Mouse (Mus musculus): Measurements from ENCODE around the gene Ghrhr.

Gene Ghrhr

GRCm38 (mm10) chr6:55376076-55376475 is at the start of gene Ghrhr:
Gene Ghrhr, plus strand, starts transcription at chr6:55376295.
- no peak for DNase-seq (ENCODE audit: low spot score)

DNA sequence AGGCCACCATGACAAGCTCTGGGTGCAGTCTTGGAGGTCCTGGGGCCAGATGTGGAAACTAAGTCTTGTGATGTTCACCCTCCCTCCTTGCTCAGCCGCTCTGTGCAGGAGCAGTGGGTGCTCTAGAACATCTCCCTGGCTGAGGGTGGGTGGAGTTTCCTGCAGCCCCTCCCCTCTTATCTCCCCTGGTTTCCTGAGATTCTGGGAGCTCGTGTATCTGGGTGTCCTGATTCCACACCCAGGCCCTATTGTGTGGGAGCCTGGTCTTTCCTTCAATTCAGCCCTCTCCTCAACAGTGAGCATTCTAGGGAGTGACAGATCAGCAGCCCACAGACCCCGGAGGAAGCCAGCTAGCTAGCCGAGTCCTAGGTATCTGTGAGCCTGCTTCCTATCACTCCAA is 49.8 kb upstream of the Ghrhr start:
- DNase-seq (ENCODE audit: low spot score): no peak

DNA sequence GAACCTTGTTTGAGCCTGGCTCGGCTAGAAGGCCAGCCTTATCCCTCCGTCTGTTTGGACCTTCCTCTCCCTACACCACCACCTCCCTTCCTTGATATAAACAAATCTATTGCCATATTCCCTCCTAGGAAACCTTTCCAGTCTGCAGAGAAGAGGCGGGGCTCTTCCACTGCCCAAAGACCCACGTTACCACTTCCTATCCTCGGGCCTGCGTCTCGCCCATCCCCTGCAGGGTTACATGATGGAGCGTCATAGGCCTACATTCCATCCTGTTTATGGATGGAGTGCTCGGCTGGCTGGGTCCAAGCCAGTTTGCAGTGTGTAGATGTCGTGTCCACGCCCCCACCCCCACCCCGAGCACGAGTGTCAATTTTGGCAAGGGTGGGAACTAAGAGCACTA is 48.8 kb upstream of the Ghrhr start:
- no peak for DNase-seq (ENCODE audit: low spot score)

DNA sequence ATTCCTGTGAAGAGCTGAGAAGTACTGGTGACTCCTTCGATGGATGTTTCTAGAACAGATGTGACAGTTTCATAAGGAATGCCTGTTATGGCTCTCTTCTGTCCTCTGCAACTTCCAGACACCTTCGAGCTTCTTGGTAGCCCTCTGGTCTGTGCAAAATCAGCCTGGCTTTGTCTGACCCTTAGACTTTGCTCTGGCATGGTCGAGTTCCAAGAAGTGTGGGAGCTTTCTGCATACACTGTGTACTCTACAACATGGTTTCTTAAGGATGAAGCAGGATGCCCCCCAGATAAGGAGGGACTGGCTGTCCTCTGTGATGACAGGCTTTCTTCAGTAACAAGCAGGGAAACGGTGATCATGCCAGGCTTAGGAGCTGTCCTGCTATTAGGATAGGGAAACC is 47.9 kb upstream of the Ghrhr start:
- DNase-seq (ENCODE audit: low spot score): no peak

- DNase-seq (ENCODE audit: low spot score): no peak
Observed at GRCm38 (mm10) chr6:55331315-55331714, 44.8 kb upstream of the Ghrhr start.

GRCm38 (mm10) chr6:55332100-55332772 is 43.9 kb upstream of the Ghrhr start:
- no peak for DNase-seq (ENCODE audit: low spot score)

DNA sequence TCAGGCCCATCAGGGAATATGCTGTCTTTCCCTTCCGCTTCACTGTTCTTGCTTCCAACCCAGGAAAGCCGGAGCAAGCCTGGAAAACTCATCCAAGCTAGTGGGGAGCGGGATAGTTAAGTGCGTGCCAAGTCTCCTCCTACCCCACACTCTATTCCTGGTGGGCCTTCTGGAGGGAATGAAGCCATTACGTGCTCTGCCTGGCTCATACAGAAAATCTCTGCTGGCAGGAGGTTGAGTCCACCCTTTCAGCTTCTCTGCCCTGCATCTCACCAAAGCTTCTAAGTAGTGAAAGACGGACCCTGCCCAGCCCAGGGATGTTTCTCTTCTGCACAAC is 43.4 kb upstream of the Ghrhr start:
- no peak for DNase-seq (ENCODE audit: low spot score)

- DNase-seq (ENCODE audit: low spot score): peak; percentile 23
Observed at GRCm38 (mm10) chr6:55335989-55336514, 40.0 kb upstream of the Ghrhr start, which contains the start of gene Aqp1. Gene Aqp1, plus strand, starts transcription at chr6:55336432.

- DNase-seq (ENCODE audit: low spot score): no peak
Observed at GRCm38 (mm10) chr6:55337242-55337641, 38.9 kb upstream of the Ghrhr start.

DNA sequence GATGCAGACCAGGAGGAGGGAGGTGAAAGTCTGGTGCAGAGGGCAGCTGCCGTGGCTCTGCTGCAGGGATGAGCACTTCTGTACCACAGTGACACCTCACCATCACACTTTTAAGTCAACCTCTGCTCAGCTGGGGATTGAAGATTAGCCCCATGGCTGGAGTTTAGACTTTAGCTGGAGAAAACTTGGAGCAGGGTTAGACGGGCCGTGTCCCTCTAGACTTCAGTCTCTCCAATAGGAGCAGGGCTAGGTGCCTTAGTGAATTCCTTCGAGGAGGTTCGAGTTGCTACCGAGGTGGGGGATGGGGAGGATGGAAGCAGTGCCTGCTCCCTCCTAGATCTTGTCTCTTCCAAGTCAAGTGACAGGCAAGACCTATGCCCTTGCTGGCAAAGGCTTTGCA is 38.0 kb upstream of the Ghrhr start:
- no peak for DNase-seq (ENCODE audit: low spot score)

- no peak for DNase-seq (ENCODE audit: low spot score)
Observed at GRCm38 (mm10) chr6:55338934-55339825, 36.9 kb upstream of the Ghrhr start.

- no peak for DNase-seq (ENCODE audit: low spot score)
Observed at GRCm38 (mm10) chr6:55341688-55342087, 34.4 kb upstream of the Ghrhr start.

DNA sequence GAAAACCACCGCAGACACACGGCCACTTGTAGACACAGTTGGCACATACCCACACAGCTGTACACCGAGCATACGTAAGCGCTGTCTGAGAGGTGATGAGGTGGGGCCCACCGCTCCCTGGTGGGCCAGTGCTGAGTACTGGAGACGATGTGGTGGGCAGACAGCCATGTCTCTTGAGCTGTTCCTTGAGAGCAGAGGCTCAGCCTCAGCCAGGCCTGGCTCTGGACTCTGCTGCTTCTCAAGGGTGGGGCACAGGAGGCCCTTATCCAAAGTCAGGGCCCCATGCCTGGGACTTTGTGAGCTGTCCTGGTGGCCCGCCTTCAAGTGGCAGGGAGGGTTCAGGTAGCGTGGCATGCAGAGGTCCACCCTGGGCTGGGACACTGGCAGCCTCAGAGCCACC is 33.8 kb upstream of the Ghrhr start:
- no peak for DNase-seq (ENCODE audit: low spot score)

DNA sequence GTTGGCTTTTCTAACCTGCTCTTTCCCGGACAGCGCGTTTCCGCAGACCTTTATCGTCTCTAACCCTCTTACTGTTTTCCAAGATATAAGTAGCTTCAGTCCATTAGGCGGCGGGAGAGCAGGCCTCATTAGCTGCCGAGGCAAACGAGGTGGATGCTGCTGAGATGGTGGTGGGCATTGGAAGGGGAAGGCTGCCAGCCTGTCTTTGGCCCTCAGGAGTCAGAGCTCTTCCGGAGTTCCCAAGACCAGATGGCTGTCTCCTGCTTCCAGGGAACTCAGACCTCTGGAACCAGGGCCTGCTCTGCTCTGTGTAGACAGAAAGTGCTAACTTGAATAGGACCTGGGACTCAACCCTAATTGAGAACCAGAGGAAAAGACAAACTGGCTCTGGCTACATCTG is 32.6 kb upstream of the Ghrhr start:
- no peak for DNase-seq (ENCODE audit: low spot score)

- DNase-seq (ENCODE audit: low spot score): no peak
Observed at GRCm38 (mm10) chr6:55344291-55345016, 31.6 kb upstream of the Ghrhr start.

- no peak for DNase-seq (ENCODE audit: low spot score)
Observed at GRCm38 (mm10) chr6:55345264-55345663, 30.8 kb upstream of the Ghrhr start.

- no peak for DNase-seq (ENCODE audit: low spot score)
Observed at GRCm38 (mm10) chr6:55346491-55346890, 29.6 kb upstream of the Ghrhr start.

DNA sequence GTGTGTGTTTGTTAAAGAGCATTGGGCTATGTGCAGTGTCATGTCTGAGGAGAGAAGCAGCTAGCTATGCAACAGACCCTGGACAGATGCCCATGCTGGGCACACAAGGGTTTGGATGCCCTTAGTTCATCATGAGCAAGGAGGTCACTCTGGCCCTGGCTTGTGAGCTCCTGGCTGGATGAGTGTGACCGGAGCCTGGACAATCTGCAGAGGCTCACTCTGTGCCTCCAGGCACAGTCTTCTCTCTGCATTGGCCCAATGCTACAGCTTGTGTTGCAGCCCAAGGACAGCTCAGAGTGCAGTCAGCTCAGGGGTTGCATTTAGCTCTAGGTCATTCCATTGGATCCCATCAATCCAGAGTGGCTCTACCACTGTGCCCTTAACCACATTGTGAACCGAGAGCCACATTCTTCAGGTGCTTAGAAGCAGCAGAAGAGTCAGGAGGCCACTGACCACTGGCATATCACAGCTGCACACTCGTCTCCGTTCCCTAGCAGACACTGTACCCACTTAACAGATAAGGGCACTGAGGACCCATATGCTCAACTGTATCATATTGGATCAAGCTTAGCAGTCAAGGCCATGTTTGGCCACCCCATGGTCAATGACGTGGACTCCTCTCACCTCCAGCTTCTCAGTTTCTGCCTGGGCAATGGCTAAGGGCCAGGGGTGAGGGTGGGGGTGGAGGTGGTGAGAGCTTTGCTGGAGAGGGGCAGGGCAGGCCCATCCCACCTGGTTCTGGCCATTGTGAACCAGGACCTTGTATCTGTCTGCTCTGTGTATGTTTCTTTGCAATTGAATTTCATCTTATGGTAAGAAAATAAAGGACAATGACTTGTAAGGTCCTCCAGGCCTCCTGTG is 28.2 kb upstream of the Ghrhr start:
- DNase-seq (ENCODE audit: low spot score): no peak

- DNase-seq (ENCODE audit: low spot score): no peak
Observed at GRCm38 (mm10) chr6:55349231-55349630, 26.9 kb upstream of the Ghrhr start.

- no peak for DNase-seq (ENCODE audit: low spot score)
Observed at GRCm38 (mm10) chr6:55350383-55350952, 25.6 kb upstream of the Ghrhr start.

DNA sequence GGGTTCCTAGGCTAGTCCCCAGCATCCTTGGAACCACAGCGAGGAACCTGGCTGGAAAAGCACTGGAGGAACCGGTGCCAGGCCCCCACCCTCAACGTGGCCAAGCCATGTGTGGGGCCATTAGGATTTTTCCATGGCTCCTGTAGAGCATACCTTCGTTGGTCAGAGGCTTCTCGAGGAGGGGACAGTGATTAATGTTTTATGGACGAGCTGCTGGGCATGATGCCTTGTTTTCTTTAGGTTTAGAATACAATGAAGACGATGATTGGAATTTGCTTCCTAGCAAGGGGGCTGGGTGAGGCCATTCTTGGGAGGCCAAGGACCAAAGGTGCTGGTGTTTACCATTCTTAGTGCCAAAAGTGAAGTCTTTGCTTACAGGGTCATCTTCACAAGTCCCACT is 24.4 kb upstream of the Ghrhr start:
- no peak for DNase-seq (ENCODE audit: low spot score)

Data from testis, postnatal 14 days (tissue).